Mouse (Mus musculus): ENCODE measurements around the gene Tbxas1. TPM values are rescaled to one million over a fixed set of nuclear protein-coding genes. Genes with fewer than 3 reads are reported as not detected.

Tbxas1 gene
- polyA plus RNA-seq (2012; rRNA removed) = 1.2 TPM in 2 replicates

DNA sequence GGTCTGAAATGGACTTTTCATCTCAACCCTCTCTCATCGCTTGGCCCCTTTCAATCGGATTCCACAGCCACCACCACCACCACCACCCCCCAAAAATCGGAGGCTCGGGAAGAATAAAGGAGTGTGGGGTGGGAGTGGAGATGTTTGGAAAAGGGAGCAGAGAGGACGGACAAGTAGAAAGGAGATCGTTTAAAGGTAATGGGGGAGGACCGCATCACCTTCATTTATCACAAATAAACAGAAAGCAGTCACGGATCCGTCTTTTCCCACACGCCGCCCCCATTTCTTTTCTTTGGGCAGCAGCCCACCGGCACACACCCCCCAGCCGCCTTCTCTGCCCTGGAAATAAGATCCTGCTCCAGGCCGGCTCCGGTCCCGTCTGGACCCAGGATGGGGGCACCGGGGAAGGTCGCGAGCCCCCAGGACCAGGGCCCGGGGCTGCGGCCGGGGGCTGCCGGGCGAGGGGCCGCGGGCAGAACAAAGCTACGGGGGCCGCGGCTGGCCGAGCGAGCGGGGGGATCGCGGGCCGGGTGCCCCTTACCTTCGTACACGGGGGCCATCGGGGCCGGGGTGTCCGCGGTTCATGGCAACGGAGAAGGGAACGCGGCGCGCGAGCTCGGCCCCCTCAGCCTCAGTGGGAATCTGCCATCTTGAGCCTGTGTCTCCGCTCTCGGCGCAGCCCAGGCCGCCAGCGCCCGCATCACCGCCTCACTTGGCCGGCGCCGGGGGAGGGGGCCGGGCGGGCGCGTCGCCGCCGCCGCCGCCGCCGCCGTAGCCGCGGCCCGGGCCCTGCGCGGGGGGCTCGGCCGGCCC is at the start of gene Tbxas1:
Gene Tbxas1, plus strand, starts transcription at position 147 of the 813 bp plus-strand sequence.
- H3K27me3 ChIP-seq (ENCODE audit: control insufficient read depth, insufficient read depth, low read length) = no peaks in the 10 kb centered on the region
- H3K27ac ChIP-seq (ENCODE audit: insufficient read depth, low read length) = peak within 1 kb of the TSS; percentile 24; the same call in 1 of the 2 replicates
- H3K4me3 ChIP-seq (replicated peaks; ENCODE audit: insufficient read depth, low read depth, low read length) = peak within 1 kb of the TSS; percentile 65
- WGBS = 2% methylated on average over 77 of the region's 77 CpGs
- no peaks in the 10 kb centered on the region for H3K4me1 ChIP-seq (ENCODE audit: control insufficient read depth, insufficient read depth, low read length)
- peak; percentile 54 to 57 for DNase-seq
- no peak for TF ChIP-seq POLR2A (IDR thresholded peaks at IDR 0.05; ENCODE audit: borderline replicate concordance, insufficient read depth, low read length)
- no peak for TF ChIP-seq CTCF (IDR thresholded peaks at IDR 0.05; ENCODE audit: borderline replicate concordance, insufficient read depth, low read depth, low read length)

- Histone ChIP-seq H3K4me3 (replicated peaks; ENCODE audit: insufficient read depth, low read depth, low read length) (no peak overlapping the region), H3K27me3 (ENCODE audit: control insufficient read depth, insufficient read depth, low read length) (no peaks in the 10 kb centered on the region), H3K4me1 (ENCODE audit: control insufficient read depth, insufficient read depth, low read length) (no peaks in the 10 kb centered on the region; the same call in 1 of the 2 replicates), H3K27ac (ENCODE audit: insufficient read depth, low read length) (no peak overlapping the region)
- no peak for DNase-seq
- TF ChIP-seq POLR2A (IDR thresholded peaks at IDR 0.05; ENCODE audit: borderline replicate concordance, insufficient read depth, low read length) (no peak), CTCF (IDR thresholded peaks at IDR 0.05; ENCODE audit: borderline replicate concordance, insufficient read depth, low read depth, low read length) (no peak)
Observed at GRCm38 (mm10) chr6:38825886-38826285, 49.3 kb upstream of the Tbxas1 start.

DNA sequence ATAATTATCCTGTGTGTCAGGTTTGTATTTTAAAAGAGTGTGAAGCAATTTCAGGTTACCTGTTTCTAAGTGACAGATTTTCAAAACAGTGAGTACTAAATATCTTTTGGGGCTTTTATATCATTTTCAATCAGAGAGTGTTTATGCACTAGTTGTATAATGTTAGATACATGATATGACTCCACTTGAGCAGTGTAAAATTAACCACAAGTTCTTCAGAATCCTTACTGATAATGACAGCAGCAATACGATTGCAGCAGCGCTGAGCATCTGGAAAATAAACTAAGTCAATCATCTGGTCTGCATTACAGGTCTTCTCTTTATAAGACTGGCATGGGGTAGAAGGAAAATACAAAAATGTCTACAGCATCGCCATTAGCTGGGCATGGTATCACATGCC is 48.3 kb upstream of the Tbxas1 start:
- 95% methylated on average over 3 of the region's 3 CpGs for WGBS
- no peak overlapping the region for H3K27ac ChIP-seq (ENCODE audit: insufficient read depth, low read length)
- no peaks in the 10 kb centered on the region for H3K27me3 ChIP-seq (ENCODE audit: control insufficient read depth, insufficient read depth, low read length)
- no peak overlapping the region for H3K4me3 ChIP-seq (replicated peaks; ENCODE audit: insufficient read depth, low read depth, low read length)
- H3K4me1 ChIP-seq (ENCODE audit: control insufficient read depth, insufficient read depth, low read length) = no peaks in the 10 kb centered on the region; the same call in 1 of the 2 replicates
- DNase-seq = no peak
- TF ChIP-seq CTCF (IDR thresholded peaks at IDR 0.05; ENCODE audit: borderline replicate concordance, insufficient read depth, low read depth, low read length) (no peak), POLR2A (IDR thresholded peaks at IDR 0.05; ENCODE audit: borderline replicate concordance, insufficient read depth, low read length) (no peak)

DNA sequence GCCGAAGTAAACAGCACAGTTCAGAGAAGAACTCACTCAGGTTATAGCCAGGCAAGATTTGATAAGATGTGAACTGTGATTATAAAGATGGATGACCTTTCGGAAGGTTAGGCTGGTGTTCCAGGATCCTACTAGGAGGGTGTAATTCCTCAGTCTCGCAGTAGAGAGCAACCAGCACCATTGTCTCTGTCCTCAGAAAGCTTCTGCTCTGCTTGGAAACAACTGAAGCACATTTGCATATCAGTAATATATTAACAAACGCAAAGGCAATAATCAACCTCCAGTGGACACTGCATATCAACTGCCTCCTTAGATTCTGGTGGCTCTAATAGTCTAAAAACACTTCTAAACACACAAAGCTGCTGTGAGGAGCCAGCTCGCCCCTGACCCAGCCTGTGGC is 47.8 kb upstream of the Tbxas1 start:
- 88% methylated on average over 5 of the region's 5 CpGs for WGBS
- no peak for DNase-seq
- Histone ChIP-seq H3K4me1 (ENCODE audit: control insufficient read depth, insufficient read depth, low read length) (no peaks in the 10 kb centered on the region; the same call in 1 of the 2 replicates), H3K27me3 (ENCODE audit: control insufficient read depth, insufficient read depth, low read length) (no peaks in the 10 kb centered on the region), H3K4me3 (replicated peaks; ENCODE audit: insufficient read depth, low read depth, low read length) (no peak overlapping the region), H3K27ac (ENCODE audit: insufficient read depth, low read length) (no peak overlapping the region)
- TF ChIP-seq CTCF (IDR thresholded peaks at IDR 0.05; ENCODE audit: borderline replicate concordance, insufficient read depth, low read depth, low read length) = no peak

DNA sequence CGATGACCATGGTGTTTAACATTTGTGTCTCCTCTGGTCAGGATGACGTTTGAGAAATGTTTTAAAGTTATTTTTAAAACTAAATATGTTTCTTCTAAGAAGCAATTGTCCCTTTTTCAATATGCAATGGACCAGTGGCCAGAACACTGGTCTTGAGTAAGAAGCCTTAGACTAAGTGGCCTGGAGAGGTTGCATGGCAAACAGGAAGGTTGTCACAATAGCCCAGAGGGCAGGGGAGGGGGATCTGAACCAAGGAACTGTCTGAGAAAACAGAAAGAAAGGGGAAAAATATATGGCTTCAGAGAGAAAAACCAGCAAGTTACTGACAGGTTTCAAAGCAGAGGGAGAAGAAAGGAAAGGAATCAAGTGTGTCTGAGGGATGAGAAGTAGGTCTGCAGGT is 47.0 kb upstream of the Tbxas1 start:
- no peak overlapping the region for H3K27ac ChIP-seq (ENCODE audit: insufficient read depth, low read length)
- no peaks in the 10 kb centered on the region for H3K27me3 ChIP-seq (ENCODE audit: control insufficient read depth, insufficient read depth, low read length)
- WGBS = 86% methylated on average over 2 of the region's 2 CpGs
- TF ChIP-seq CTCF (IDR thresholded peaks at IDR 0.05; ENCODE audit: borderline replicate concordance, insufficient read depth, low read depth, low read length) (no peak), POLR2A (IDR thresholded peaks at IDR 0.05; ENCODE audit: borderline replicate concordance, insufficient read depth, low read length) (no peak)
- H3K4me1 ChIP-seq (ENCODE audit: control insufficient read depth, insufficient read depth, low read length) = no peaks in the 10 kb centered on the region; the same call in 1 of the 2 replicates
- H3K4me3 ChIP-seq (replicated peaks; ENCODE audit: insufficient read depth, low read depth, low read length) = no peak overlapping the region
- no peak for DNase-seq

DNA sequence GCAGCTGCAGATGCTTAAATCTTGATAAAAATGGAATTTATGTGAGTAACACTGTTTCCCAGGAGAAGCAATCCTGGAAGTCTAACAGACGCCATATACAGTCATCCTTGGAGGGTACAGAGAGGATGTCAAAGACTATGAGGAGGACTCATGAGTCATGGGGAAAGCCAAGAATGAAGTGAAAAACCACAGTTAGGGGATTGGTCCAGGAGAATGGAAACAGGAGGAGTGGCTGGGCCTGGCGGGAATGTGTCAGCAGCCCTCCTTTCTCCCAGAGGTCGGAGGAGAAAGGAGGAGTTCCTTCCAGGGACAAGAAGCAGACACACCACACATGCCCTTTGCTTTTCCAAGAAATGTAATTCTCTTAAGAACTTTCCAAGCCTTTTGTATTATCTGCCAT is 45.8 kb upstream of the Tbxas1 start:
- no peak overlapping the region for H3K4me3 ChIP-seq (replicated peaks; ENCODE audit: insufficient read depth, low read depth, low read length)
- no peaks in the 10 kb centered on the region for H3K4me1 ChIP-seq (ENCODE audit: control insufficient read depth, insufficient read depth, low read length)
- H3K27ac ChIP-seq (ENCODE audit: insufficient read depth, low read length) = no peak overlapping the region
- no peaks in the 10 kb centered on the region for H3K27me3 ChIP-seq (ENCODE audit: control insufficient read depth, insufficient read depth, low read length)
- TF ChIP-seq POLR2A (IDR thresholded peaks at IDR 0.05; ENCODE audit: borderline replicate concordance, insufficient read depth, low read length) = no peak
- TF ChIP-seq CTCF (IDR thresholded peaks at IDR 0.05; ENCODE audit: borderline replicate concordance, insufficient read depth, low read depth, low read length) = no peak
- no peak for DNase-seq
- 88% methylated on average over 3 of the region's 3 CpGs for WGBS

- no peak for DNase-seq
- Histone ChIP-seq H3K4me1 (ENCODE audit: control insufficient read depth, insufficient read depth, low read length) (no peaks in the 10 kb centered on the region), H3K27me3 (ENCODE audit: control insufficient read depth, insufficient read depth, low read length) (no peaks in the 10 kb centered on the region), H3K4me3 (replicated peaks; ENCODE audit: insufficient read depth, low read depth, low read length) (no peak overlapping the region), H3K27ac (ENCODE audit: insufficient read depth, low read length) (no peak overlapping the region)
- 91% methylated on average over 3 of the region's 3 CpGs for WGBS
- TF ChIP-seq CTCF (IDR thresholded peaks at IDR 0.05; ENCODE audit: borderline replicate concordance, insufficient read depth, low read depth, low read length) (no peak), POLR2A (IDR thresholded peaks at IDR 0.05; ENCODE audit: borderline replicate concordance, insufficient read depth, low read length) (no peak)
Observed at GRCm38 (mm10) chr6:38833721-38834120, 41.5 kb upstream of the Tbxas1 start.

DNA sequence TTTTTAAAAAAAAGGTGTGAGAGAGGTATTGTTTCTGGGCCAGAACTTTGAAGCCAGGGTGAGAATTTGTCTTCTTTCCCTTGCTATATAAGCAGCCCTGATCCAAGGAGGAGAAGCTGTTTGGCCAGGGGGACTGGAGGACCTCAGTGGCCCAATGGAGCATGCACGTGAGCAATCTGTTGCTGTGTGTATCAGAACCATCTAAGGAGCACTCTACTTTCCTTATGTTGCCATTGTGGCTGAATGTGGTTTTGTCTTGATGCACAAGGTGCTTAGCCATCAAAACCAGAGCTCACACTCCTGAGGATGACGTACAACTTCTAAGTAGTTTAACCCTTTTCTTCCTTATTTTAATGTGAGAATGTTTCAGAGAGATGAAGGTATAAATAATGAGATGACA is 40.5 kb upstream of the Tbxas1 start:
- Histone ChIP-seq H3K27ac (ENCODE audit: insufficient read depth, low read length) (no peak overlapping the region), H3K4me1 (ENCODE audit: control insufficient read depth, insufficient read depth, low read length) (no peaks in the 10 kb centered on the region), H3K27me3 (ENCODE audit: control insufficient read depth, insufficient read depth, low read length) (no peaks in the 10 kb centered on the region), H3K4me3 (replicated peaks; ENCODE audit: insufficient read depth, low read depth, low read length) (no peak overlapping the region)
- WGBS = 94% methylated on average over 2 of the region's 2 CpGs
- DNase-seq = no peak
- TF ChIP-seq POLR2A (IDR thresholded peaks at IDR 0.05; ENCODE audit: borderline replicate concordance, insufficient read depth, low read length) = no peak
- no peak for TF ChIP-seq CTCF (IDR thresholded peaks at IDR 0.05; ENCODE audit: borderline replicate concordance, insufficient read depth, low read depth, low read length)

Data from cerebellum, adult 2 months (tissue).